Mouse (Mus musculus) thymus, postnatal 10 days (tissue): Measurements from ENCODE around the gene Prtg.
A peak's percentile ranks its signal among the peaks of the same experiment; 100 is the strongest.

ENCODE experiments used
- DNase-seq, 2 experiments: peaks; one replicate each; pipeline ENCODE4 v3.0.0; 2021; ENCODE audit warnings: low spot score in 2 of 2

Prtg gene

DNA sequence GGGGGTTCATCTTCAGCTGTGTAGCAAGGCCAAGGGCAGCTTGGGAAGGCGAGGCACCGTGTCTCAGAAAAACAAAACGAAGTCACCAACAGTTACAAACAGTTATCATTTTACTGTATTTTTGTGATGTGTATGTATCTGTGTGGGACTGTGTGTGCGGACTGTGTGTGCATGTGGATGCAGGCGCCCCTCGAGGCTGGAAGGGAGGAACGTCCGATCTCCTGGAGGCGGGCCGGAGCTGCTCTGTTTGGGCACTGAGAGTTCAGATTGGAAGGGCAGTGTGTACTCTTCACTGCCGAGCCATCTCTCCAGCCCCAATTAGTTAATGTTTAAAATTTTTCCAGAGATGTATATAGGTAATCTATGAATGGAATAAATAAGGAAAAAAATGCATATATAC is 55.5 kb downstream of the Prtg start:
- DNase-seq, result no peak

DNA sequence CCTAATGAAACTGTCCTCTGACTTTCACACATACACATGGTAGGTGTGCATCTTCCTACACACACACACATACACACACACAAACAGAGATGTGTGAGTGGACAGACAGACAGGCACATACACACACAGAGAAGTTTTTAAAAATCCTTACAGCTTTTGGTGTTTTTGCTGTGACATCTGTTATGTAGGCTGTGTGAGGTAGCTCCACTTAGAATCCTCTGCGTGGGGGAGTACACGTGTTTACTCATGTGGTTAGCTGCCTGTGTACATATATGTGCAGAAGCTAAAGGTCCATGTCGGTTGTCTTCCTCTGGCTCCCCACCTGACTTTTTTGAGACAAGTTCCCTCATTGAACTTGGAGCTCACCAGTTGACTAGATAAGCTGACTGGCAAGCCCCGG is 56.3 kb downstream of the Prtg start:
- DNase-seq, result no peak

DNA sequence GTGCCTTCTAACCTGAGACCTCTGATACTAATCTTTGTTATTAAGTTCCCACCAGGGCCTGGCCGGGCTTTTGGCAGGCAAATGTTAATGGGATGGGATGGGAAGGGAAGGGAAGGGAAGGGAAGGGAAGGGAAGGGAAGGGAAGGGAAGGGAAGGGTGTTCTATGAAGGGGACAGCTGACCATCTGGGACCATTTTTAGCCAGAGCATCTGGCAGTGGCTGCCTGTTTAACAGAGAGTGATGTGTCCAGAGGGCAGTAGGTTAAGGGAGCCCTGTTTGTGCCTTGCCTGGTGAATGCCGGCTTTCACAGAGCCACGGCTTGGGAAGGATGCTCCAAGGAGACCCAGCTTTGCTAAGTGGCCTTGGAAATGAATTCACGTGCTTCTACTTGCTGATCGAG is 57.1 kb downstream of the Prtg start:
- DNase-seq, result no peak

DNA sequence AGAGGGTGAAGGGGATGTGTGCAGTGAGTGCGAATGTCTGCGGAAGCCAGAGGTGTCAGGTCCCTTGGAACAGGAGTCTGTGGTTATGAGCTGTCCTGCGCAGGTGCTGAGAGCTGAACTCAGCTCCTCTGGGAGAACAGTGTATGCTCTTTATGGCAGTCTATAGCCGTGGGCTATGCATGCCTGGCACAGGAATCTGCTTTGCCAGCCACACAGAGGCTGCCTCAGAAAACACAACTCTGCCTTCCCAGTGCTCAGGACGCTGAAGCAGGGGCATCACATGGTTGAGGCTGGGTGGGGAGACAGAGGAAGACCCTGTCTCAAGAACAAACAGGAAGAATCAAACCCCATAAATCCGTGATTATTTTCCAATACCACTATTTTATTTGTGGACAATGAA is 60.8 kb downstream of the Prtg start:
- DNase-seq, result no peak

DNA sequence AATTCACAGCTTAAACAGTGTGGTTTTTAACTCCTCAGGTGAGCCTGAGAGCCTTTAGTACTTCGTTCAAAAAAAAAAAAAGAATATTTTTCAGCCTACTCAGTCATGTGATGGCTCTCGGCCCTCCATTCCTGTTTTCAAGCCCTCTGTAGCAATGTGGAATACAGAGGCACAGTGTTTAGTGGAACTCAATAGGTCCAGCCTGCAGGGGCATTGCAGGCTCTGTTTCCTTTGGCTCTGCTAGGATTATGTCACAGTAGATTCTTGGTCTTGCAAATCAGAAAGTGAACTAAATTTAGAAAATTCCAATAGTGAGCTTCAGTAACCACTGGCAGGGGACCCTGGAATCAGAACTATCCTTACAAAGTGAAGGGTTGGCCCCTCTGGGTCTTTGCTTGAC is 62.1 kb downstream of the Prtg start:
- DNase-seq, result no peak

DNA sequence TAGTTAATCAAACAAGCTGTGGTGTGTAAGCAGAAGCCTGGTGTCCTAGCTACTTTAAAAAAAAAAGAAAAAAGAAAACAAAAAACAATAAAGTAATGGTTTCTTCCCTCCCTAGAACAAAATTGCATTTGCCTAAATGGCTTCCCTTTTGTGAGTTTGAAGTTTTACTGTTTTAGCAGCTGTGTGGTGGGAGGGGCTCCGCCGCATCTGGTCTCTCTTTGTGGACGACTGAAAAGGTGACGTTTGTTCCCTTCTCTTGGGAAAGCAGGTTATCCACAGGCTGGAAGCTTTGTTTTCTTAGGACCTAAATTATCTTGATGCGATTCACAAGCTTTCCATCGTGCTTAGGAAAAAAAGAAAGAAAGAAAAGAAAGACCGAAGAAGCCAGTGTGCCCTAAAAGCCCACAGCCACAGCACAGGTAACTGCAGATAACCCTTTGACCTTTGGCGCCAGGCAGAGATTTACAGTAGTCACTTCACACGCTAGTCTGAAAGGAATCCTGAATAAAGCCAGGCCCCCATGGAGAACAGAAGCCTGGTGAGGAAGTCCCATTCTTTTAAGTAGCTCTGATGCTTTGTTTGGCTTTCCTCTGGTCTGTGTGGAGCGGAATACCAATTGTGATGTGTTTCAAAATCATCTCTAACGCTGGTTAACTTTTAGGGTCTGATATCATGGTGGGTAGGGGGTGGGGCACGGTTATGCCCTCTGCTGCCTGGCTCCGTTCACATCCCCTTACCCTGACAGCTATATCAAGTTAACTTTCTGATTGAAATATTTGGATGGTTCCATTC is 65.0 kb downstream of the Prtg start:
- no peak for DNase-seq

DNA sequence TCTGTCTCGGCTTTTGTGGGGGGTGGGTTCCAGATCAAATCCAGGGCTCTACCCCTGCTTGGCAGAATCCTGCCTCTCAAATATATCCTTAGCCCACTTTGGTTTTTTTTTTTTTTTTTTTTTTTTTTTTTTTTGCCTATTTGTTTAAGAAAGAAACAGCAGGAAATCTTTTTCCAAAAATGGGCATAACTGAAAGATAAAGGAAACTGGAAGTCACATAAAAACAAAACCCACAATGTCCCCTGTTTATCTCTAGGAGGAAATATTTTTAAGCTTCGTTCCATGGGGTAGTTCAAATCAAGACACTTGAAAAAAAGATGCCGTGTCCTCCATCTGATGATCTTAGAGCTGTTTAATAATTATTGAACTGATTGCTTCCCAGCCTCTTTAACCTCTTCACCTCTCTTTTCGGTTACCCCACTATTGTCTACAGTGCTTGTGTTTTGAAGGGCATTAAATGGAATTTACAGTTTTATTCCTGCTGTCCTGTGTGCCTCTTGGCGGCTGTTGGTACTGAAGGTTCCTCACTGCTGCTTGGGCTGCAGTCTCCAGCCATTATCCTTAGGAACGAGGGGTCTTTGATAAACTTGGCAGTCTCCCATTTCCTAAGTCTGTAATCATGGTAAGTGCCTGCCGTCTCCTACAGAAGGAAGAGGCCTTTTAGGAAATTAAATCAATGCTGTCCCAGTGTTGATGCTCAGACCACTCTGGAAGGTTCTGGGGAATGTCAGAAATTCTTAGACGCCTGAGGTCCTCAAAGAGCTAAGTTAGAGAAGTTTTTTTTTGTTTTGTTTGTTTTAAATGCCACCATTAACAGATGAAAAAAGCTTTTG is 65.8 kb downstream of the Prtg start:
- no peak for DNase-seq

DNA sequence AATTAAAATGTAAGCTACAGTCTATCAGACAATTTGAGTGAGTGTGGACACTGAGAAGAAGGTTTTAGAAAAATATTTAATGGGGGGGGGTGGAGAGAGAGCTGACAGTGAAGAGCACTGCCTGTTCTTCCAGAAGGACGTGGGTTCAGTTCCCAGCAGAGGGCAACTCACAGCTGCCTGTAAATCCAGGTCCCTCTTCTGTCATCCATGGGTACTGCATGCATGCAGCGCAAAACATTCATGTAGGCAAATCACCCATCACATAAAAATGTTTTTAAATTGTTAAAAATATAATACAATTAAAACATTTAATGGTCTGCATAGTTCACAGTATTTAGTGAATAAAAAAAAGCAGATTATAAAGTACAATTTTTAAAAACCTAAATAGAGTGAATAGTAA is 69.2 kb downstream of the Prtg start:
- DNase-seq, result no peak

DNA sequence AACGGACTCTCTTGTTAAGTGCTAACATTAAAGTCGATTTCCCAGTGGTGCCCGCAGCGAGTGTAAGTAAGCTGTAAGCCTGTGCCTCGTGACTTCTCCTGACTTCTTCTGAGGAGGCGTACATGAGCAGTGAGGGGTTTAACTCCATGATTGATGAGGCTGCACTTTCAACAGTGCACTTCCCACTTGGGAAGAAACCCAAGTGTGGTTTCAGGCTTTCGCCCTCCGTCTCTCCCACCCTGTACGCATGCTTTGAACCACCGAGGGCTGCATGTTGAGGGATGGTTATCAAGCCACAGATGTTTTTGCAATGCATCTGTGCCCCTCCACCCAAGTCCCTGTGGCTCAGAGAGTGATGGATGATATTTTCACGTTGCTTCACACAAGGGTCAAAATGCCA is 71.2 kb downstream of the Prtg start:
- no peak for DNase-seq

DNA sequence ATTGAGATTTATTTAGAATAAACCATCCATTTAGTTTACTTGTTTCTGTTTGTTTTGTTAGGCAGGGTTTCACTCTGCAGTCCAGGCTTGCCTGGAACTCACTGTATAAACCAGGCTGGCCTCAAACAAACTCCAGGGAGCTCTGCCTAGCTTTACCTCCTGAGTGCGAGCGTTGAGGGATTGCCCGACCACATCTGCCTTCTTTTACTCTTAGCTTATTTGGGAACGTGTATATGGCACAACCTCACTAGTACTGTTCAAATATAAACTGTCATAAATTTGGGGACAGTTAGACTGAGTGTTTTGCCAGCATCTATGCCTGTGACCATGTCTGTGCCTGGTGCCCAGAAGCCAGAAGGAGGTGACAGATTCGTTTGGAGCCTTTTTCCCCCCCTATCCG is 72.0 kb downstream of the Prtg start:
- no peak for DNase-seq

DNA sequence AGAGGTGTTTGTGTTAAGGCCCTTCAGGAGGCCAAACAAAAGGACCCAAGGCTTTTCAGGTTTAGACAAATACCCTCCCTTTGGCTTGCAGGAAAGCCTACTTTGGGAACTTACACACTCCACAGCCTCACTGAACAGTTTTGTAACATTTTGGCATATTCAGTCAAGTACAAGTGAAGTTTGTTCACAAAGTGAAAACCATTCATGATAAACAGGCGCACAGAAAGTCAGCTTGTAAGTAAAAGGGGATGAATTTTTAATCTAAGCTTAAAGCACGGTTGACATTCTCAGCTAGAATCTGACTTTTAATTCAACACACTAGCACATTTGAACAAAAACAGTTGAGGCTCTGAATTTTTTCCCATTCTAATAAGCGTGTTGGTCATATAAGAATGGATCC is 72.9 kb downstream of the Prtg start:
- DNase-seq, result no peak

DNA sequence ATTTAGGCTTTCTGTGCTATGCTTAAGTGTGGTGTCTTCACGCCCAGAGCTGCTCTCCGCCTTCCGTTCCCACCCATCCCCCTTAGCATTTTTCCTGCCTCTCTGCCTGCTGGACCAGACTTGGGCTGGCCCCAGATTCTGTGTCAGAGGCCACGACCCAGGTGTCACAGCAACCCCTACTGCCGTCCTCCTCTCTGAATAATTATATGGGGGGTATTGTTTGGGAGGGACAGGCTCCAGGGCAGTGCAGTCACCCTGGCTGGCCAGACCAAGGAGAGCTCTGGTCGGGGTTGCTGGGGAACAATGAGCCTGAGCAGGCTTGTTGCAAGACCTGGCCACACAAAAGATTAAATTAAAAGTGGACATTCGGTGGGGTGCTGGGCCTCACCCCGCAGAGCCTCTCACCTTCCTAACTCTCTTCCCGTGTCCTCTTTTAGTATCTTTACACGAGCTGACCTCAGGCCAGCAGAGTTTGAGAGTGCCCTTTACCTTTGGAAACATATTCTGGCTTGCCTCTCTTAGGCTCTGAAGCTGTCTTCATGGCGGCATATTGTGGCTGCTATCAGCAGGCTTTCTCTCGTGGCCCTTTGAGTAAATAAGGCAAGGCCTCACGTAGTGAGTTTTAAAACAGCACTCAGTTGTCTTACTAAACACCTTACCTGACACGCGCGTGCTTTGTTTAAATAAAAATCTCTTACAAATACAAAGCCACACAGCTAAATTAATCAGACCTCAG is 73.7 kb downstream of the Prtg start:
- DNase-seq, result no peak

DNA sequence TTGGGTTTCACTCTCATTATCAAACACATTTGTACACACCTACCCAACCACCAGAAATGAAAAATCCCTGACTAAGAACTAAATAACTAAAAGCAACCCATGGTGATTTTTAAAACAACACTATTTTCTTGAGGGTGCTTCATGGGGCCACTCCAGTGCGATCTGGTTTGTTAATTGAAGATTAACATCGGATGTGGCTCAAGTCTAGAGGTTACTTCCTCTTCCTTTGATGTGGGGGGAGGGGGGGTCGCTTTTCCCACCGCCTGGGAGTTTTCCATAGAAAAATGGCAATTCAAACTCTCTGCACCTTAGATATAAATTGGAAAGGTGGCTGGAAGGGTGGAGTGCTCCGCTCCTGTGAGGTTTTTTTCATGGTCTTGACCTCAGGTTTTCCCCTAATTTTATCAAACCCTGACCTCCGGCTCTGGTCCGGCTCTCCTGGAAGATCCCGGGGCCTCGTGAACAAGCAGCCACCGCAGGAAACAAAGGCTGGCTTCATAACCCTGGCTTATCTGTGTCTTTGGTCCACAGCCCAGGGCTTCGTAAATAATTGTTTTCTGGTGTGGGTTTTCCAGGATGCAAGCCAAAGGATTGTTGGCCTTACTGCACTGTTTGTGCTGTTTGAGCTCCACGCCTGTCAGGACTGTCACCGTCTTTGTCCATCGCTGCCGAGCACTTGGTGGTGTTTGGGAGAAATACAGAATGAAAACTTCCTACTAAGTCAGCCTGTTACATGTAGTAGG is 74.5 kb downstream of the Prtg start:
- DNase-seq, result no peak

DNA sequence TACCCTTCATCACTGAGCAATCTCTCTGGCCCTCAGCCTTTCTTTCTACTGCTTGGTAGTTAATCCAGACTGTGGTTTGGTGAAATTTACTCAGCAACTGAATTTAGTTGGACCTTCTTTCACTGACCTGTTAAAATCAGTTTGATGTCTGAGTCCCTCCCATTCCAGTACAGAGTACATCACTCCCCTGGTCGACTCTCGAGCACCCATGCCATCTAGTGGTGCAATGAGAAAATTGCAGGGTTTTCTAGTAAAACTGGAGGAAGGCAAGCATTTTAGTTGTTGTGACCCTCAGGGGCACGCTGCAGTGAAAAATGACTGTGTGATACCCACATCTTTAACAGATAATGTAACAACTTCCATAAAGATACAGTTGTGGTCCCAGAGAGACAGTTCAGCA is 77.3 kb downstream of the Prtg start:
- DNase-seq, result peak; percentile 16 to 56

DNA sequence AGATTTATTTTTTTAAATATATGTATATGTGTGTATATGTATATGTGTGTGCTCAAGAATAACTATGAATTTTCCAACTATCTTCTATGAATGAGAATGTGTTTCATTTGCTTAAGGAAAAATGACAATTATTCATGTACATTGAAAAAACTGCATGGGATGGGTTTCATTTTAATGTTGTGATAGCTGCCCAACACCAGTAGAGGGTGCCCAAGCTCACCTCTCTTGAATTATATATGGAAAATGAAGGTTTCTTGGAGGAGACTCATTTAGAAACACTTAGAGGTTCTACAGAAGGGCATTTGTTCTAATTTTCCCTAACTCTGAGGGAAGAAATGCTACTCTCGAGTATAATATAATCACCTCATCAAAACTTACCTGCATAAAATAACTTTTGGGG is 83.1 kb downstream of the Prtg start:
- DNase-seq, result no peak

DNA sequence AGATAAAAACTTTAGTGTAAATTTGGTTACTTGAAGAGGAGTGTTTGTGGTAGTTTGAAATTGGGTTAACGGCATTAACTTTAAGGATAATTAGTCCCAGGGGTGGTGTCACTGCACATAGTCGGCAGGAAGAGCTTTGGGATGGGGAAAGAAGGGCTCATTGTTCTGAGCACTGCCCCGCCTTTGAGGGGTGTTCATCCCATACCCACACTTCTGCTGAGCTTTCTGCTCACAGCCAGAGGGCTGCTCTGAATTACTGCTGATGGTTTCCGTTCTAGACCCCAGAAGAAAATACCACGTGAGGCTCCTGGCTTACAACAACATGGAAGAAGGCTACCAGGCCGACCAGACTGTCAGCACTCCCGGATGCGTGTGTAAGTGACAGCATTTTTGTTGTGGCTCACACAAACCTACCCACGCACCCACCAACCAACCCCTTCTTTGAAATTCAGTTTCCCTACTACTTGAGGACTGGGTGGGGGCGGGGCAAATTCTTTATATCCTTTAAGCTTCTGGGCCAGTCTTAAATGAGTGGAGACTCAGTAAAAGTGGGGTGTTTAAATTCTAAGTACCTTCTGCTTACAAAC is 83.9 kb downstream of the Prtg start:
- DNase-seq, result peak; percentile 11 to 14

DNA sequence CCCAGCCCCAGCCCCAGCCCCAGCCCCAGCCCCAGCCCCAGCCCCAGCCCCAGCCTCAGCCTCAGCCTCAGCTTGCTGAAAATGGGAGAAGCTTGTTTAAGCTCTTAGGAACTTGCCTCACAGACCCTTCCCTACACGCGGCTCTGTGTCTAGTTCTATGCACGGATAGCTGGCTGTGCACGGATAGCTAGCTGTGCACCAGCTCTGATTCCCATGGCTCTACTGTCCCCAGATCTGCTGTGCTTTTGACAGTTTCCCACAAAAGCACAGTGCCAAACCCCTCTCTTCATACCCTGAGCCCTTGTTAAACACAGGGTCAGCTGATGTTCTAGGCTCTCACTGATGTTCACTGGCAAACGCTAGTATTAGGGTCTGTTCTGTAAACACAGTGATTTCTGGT is 86.1 kb downstream of the Prtg start:
- DNase-seq, result no peak

DNA sequence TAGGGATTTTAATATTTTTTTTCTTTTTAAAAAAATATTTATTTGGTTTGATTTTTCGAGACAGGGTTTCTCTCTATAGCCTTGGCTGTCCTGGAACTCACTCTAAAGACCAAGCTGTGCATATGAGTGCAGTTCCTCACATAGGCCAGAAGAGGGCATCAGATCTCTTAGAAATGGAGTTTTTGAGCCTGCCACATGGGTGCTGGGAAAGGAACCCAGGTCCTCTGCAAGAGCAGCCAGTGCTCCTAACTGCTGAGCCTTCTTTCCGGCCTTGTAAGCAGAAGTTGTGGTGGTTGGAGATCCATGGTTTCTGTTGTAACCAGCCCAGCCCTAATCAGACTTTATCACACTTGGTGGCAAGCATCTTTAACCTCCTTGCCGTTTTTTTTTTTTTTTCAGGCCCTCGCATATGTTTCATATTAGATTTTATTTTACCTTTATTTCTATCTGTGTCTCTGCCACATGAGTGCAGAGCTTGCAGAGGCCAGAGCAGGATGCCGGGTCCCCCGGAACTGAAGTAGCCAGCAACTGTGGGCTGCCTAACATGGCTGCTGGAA is 88.2 kb downstream of the Prtg start:
- no peak for DNase-seq

DNA sequence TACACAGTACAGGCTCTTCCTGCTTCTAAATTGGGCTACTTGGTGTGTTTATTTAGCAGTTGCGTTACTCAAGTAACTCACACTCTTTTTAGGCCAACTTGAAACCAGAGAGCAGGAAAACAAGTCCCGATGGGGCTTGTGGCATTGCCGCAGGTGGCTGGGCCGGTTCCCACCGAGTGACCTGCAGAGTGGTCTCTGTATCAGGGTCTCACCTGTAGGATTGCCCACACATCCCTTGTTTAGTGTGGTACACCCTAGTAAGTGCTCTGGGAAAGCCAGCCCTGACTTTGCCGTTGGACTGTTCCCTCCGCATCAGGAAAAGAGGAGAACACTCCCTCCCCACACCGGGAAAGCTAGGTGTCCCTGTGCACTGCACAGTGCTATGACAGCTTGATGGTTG is 95.4 kb downstream of the Prtg start:
- no peak for DNase-seq

DNA sequence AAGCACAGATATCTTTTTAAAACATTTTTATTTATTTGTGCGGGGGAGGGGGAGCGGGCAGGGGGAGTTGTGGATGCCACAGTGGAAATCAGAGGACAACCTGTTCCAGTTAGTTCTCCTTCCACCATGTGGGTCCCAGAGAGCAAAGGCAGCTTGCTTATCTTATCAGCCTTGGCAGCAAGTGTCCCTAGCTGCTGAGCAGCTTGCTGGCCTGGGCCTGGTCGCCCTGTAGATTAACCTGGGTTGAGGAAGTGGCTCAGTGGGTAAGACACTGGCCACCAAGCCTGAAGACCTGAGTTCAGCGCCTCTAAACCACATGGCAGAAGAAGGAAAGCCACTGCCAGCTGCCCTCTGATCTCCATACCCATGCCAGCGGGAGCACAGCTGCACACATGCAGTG is 95.9 kb downstream of the Prtg start:
- no peak for DNase-seq

DNA sequence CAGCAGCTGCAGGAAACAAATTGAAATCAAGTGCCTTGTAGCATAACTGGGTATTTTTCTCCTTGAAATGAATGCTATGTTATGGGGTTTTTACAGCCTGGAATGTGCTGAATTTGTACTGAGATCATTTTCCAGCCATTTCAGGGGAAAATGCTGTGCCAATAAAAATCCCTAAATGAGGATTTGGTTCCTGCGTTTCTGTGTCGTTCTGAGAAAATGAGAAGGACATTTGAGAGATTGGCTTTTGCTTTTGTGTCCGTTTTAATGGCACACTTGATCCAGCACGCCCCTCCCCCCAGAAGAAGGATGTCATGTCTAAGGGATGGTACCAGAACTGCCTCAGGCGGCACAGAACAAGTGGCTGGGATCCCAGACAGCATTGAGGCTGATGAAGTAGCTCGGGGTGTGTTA is 100.0 kb downstream of the Prtg start:
- DNase-seq, result no peak
